Mouse (Mus musculus) limb, embryonic 10.5 days (tissue): ENCODE results near the gene S100a5. TPM values are rescaled to one million over a fixed set of nuclear protein-coding genes. Genes with fewer than 3 reads are reported as not detected.

ENCODE experiments used
- DNase-seq: peaks from one replicate; pipeline ENCODE4 v3.0.0-alpha.2; 2017; ENCODE audit warnings: low spot score
- H3K27ac ChIP-seq: fragments of 300-500 bp; sonication (generic); 2 replicates; pipeline ENCODE4 v1.5.1; 2016; ENCODE audit warnings: mild to moderate bottlenecking
- H3K27me3 ChIP-seq: fragments of 300-500 bp; sonication (generic); 2 replicates; pipeline ENCODE4 v1.6.1; 2016; ENCODE audit warnings: low read depth, mild to moderate bottlenecking; ENCODE audit not compliant: poor library complexity, severe bottlenecking
- H3K36me3 ChIP-seq: fragments of 300-500 bp; sonication (generic); 2 replicates; pipeline ENCODE4 v1.6.1; 2016; ENCODE audit warnings: mild to moderate bottlenecking, moderate library complexity
- H3K4me1 ChIP-seq: fragments of 300-500 bp; sonication (generic); 2 replicates; pipeline ENCODE4 v1.6.1; 2016
- H3K4me3 ChIP-seq: fragments of 300-500 bp; sonication (generic); 2 replicates; pipeline ENCODE4 v1.5.1; 2016; ENCODE audit warnings: mild to moderate bottlenecking, moderate library complexity
- H3K9me3 ChIP-seq: fragments of 300-500 bp; sonication (generic); replicated peaks from 2 replicates; pipeline ENCODE4 v1.6.1; 2016; ENCODE audit warnings: mild to moderate bottlenecking
- WGBS: fragments of 180-500 bp; shearing (Covaris S2); methylation state at CpG from one replicate; pipeline ENCODE4 v1.1.7; 2016; 5-methylcytosine and 5-hydroxymethylcytosine counted together
- polyA plus RNA-seq: library from polyadenylated mRNA; unstranded; fragments of >200 nt; fragmentation: Nextera tagmentation; extraction: Ambion mirVana; gene quantifications from 2 replicates; pipeline ENCODE4 v1.2.1, GENCODE M21; 2016

The S100a5 gene
- polyA plus RNA-seq, 1 experiment from 2014 or later: not detected

- no peaks in the 10 kb centered on the region for H3K9me3 ChIP-seq
- no peaks in the 10 kb centered on the region for H3K4me1 ChIP-seq
- 0 out of 2 replicates have a peak overlapping the region, but pooled peaks have one; percentile 36 for H3K27ac ChIP-seq
- no peak overlapping the region for H3K4me3 ChIP-seq
- no peaks in the 10 kb centered on the region for H3K36me3 ChIP-seq
- 89% methylated on average over 14 of the region's 14 CpGs for WGBS
- H3K27me3 ChIP-seq: no peaks in the 10 kb centered on the region
- DNase-seq: no peak
Observed at GRCm38 (mm10) chr3:90587361-90588101, 20.8 kb upstream of the S100a5 start.

DNA sequence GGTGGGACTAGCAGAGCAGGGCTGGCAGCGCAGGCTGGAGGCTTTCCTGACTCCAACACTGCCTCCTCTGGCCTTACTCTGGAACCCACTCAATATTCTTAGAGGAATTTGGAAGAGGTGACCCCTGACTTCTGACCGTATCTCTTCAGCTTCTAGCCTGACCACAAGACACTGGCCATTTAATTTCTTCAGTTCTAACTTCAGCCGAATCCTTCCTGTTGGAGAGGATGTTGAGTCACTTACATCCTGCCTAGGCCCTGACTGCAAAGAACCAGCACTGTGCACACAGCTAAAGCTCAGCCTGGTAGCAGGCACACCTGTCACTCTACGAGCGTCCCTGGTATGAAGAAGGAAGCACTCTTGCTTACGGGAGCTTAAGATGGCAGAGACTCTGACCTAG is 18.9 kb upstream of the S100a5 start:
- 84% methylated on average over 6 of the region's 6 CpGs for WGBS
- Histone ChIP-seq H3K27me3 (no peaks in the 10 kb centered on the region), H3K36me3 (no peaks in the 10 kb centered on the region), H3K4me1 (no peaks in the 10 kb centered on the region), H3K4me3 (no peak overlapping the region), H3K9me3 (no peaks in the 10 kb centered on the region), H3K27ac (no peak overlapping the region)
- no peak for DNase-seq

- DNase-seq: no peak
- Histone ChIP-seq H3K36me3 (no peaks in the 10 kb centered on the region), H3K27me3 (no peaks in the 10 kb centered on the region), H3K27ac (no peak within 1 kb of the TSS), H3K4me3 (no peak within 1 kb of the TSS), H3K9me3 (no peaks in the 10 kb centered on the region), H3K4me1 (no peaks in the 10 kb centered on the region)
- 91% methylated on average over 8 of the region's 8 CpGs for WGBS
Observed at GRCm38 (mm10) chr3:90589947-90590346, 18.4 kb upstream of the S100a5 start, which contains the start of gene S100a2. Gene S100a2, plus strand, starts transcription at chr3:90590247.

DNA sequence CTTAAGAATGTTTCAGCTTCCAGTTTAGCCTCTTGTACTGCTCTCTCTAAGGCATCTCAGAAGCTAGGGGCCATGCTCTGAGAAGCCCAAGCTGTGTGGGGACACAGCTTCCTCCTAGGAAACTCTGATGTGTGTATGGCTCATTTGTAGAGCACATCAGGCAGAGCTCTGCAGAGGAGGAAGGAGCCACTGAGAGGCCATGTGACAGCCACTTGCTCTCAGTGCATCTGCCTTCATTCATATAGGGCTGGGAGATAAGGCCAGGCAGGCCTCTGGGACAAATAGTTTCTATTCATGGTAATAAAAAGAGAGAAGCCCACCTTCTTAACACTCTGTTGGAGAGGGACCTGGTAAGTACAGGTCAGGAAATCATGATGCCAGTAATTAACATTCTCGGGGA is 13.9 kb upstream of the S100a5 start:
- WGBS: 56% methylated on average over 1 of the region's 1 CpGs

GRCm38 (mm10) chr3:90595556-90595955 is 12.8 kb upstream of the S100a5 start:
- no peak overlapping the region for H3K27ac ChIP-seq
- H3K27me3 ChIP-seq: no peaks in the 10 kb centered on the region
- no peak overlapping the region for H3K4me3 ChIP-seq
- H3K4me1 ChIP-seq: peaks cover 5% of the 10 kb centered on the region; the same call in 1 of the 2 replicates
- no peaks in the 10 kb centered on the region for H3K9me3 ChIP-seq
- WGBS: 82% methylated on average over 5 of the region's 5 CpGs
- DNase-seq: no peak
- H3K36me3 ChIP-seq: no peaks in the 10 kb centered on the region

More for the DNA sequence above, 13.9 kb upstream of the S100a5 start:
- Histone ChIP-seq H3K4me3 (no peak overlapping the region), H3K36me3 (no peaks in the 10 kb centered on the region), H3K27me3 (no peaks in the 10 kb centered on the region), H3K4me1 (no peaks in the 10 kb centered on the region), H3K9me3 (no peaks in the 10 kb centered on the region), H3K27ac (no peak overlapping the region)
- DNase-seq: no peak

DNA sequence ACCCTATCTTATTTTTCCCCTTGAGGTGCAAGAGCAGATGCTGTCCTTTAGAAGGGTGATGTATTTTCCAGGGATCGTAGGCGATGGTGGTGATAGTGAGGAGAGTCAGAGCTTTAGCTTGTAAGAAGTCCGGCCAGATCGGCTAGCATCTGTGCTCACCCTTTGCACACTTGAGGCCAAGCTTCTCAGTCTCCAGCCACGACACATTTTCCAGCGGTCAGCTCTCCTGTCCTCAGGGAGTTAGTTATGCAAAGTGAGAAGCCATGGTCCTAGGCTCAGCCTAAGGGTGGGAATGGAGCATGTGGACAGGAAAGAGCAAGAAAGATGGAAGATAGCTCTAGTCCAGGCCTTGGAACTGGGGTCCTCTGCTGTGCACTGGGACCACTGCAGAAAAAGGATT is 11.5 kb upstream of the S100a5 start:
- Histone ChIP-seq H3K27ac (no peak overlapping the region), H3K9me3 (no peaks in the 10 kb centered on the region), H3K4me1 (peaks cover 5% of the 10 kb centered on the region; the same call in 1 of the 2 replicates), H3K27me3 (no peaks in the 10 kb centered on the region), H3K4me3 (no peak overlapping the region), H3K36me3 (no peaks in the 10 kb centered on the region)
- DNase-seq: no peak
- WGBS: 90% methylated on average over 6 of the region's 6 CpGs

GRCm38 (mm10) chr3:90597736-90598135 is 10.6 kb upstream of the S100a5 start:
- no peak overlapping the region for H3K4me3 ChIP-seq
- 53% methylated on average over 6 of the region's 6 CpGs for WGBS
- H3K9me3 ChIP-seq: no peaks in the 10 kb centered on the region
- no peak for DNase-seq
- H3K27me3 ChIP-seq: no peaks in the 10 kb centered on the region
- H3K27ac ChIP-seq: no peak overlapping the region
- no peaks in the 10 kb centered on the region for H3K36me3 ChIP-seq
- peaks cover 5% of the 10 kb centered on the region; the same call in 1 of the 2 replicates for H3K4me1 ChIP-seq

GRCm38 (mm10) chr3:90598212-90598611 is 10.1 kb upstream of the S100a5 start:
- H3K4me1 ChIP-seq: peaks cover 6% of the 10 kb centered on the region
- 85% methylated on average over 4 of the region's 4 CpGs for WGBS

GRCm38 (mm10) chr3:90599401-90599800 is 8.9 kb upstream of the S100a5 start:
- DNase-seq: no peak
- Histone ChIP-seq H3K27me3 (no peaks in the 10 kb centered on the region), H3K4me3 (no peak overlapping the region), H3K36me3 (no peaks in the 10 kb centered on the region), H3K4me1 (peaks cover 18% of the 10 kb centered on the region), H3K9me3 (no peaks in the 10 kb centered on the region), H3K27ac (no peak overlapping the region)
- 86% methylated on average over 3 of the region's 3 CpGs for WGBS

More at GRCm38 (mm10) chr3:90598212-90598611, 10.1 kb upstream of the S100a5 start:
- H3K9me3 ChIP-seq: no peaks in the 10 kb centered on the region
- no peak for DNase-seq
- no peaks in the 10 kb centered on the region for H3K36me3 ChIP-seq
- no peak overlapping the region for H3K27ac ChIP-seq
- no peaks in the 10 kb centered on the region for H3K27me3 ChIP-seq
- H3K4me3 ChIP-seq: no peak overlapping the region

DNA sequence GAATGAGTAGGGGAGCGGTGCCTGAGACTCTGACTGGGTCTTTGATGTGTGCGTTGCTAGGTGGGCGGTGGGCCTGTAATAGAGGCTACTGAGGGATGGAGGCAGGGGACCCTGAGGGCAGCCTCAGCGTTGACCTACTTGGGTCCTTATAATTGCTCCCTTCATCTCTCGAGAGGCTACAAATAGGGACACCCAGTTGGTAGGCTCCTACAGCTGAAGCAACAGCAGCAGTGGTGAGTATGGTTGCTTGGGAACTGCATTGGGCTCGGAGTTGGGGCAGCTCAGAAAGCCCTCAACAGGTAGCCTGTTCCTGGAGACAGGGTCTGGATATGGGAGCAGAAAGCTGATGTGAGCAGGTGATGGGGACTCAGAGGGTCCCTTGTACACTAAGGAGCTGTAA is 8.3 kb upstream of the S100a5 start:
- Histone ChIP-seq H3K27me3 (no peaks in the 10 kb centered on the region), H3K4me1 (peaks cover 24% of the 10 kb centered on the region), H3K36me3 (no peaks in the 10 kb centered on the region), H3K27ac (no peak overlapping the region), H3K9me3 (no peaks in the 10 kb centered on the region), H3K4me3 (no peak overlapping the region)
- DNase-seq: no peak
- WGBS: 68% methylated on average over 6 of the region's 6 CpGs

DNA sequence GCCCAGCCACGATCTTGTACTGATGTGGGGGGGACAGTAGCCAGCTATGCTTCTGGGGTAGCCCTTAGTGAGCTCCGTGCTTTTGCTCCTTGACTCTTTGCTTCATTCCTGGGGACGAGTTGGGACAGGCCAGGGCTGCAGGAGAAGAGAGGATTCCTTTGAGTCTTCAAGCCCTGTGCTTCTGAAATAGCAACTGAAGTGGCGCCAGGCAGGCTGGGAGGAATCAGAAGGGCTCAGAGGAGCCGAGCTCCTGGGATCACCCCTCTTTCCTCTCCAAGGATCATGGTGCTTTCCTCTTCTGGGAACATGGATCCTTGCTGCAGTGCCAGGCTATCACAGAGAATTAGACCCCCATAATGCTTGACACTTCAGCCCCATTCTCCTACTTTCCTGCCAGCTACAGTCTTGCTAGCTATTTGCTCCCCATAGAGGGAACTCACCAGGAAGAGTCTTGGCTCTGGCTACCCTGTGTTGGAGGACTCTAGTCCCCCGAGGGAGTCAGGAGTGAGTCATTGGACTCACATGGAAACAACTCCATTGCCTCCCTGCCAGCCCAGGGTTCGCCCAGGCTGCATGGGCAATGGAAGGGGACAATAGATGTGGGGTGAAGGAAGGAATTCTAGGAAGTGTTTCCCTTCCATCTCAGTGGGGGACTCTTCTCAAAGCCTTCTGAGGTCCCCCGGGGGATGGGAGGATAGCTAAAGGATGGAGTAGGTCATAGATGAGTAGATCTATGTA is 7.7 kb upstream of the S100a5 start:
- H3K4me1 ChIP-seq: peaks cover 29% of the 10 kb centered on the region
- no peak for DNase-seq
- 77% methylated on average over 8 of the region's 8 CpGs for WGBS
- H3K27me3 ChIP-seq: no peaks in the 10 kb centered on the region
- H3K9me3 ChIP-seq: no peaks in the 10 kb centered on the region
- no peaks in the 10 kb centered on the region for H3K36me3 ChIP-seq
- H3K27ac ChIP-seq: peak overlapping the region; percentile 32
- H3K4me3 ChIP-seq: no peak overlapping the region

GRCm38 (mm10) chr3:90601486-90602110 is 6.7 kb upstream of the S100a5 start, which contains the start of gene Gm42674:
Gene Gm42674, plus strand, starts transcription at chr3:90601904.
- Histone ChIP-seq H3K4me1 (peaks cover 39% of the 10 kb centered on the region), H3K27ac (no peak within 1 kb of the TSS; the same call in 1 of the 2 replicates)
- WGBS: 89% methylated on average over 11 of the region's 11 CpGs

DNA sequence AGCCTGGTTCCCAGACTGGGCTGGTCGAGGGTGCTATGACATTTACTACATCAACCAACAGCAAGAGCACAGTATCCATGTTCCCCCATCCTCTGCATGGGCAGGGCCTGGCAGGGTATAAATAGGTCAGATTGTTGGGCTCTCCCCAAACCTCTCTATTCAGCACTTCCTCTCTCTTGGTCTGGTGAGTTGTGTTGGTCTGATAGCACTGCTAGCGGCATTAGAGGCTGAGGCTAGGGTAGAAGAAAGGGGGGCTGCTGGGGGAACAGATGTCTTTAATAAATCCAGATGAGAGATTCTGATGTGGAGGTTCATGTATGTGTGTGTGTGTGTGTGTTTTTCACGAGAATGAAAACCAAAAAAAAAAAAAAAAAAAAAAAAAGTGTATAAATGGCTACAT is 4.7 kb upstream of the S100a5 start, which contains the start of gene S100a4:
S100a4 (plus strand) TSS at position 149 of the 400 bp plus-strand sequence.
- H3K9me3 ChIP-seq: no peaks in the 10 kb centered on the region
- peak within 1 kb of the TSS; percentile 62 for H3K27ac ChIP-seq
- peaks cover 39% of the 10 kb centered on the region for H3K4me1 ChIP-seq
- H3K4me3 ChIP-seq: no peak within 1 kb of the TSS
- no peaks in the 10 kb centered on the region for H3K36me3 ChIP-seq
- DNase-seq: no peak
- H3K27me3 ChIP-seq: no peaks in the 10 kb centered on the region
- WGBS: 48% methylated on average over 3 of the region's 3 CpGs

More at GRCm38 (mm10) chr3:90601486-90602110, 6.7 kb upstream of the S100a5 start, which contains the start of gene Gm42674:
- Histone ChIP-seq H3K36me3 (no peaks in the 10 kb centered on the region), H3K9me3 (no peaks in the 10 kb centered on the region), H3K27me3 (no peaks in the 10 kb centered on the region), H3K4me3 (no peak within 1 kb of the TSS)
- no peak for DNase-seq
